ENCODE assay signal across 10 mouse cellular contexts in the genomic region with DNA sequence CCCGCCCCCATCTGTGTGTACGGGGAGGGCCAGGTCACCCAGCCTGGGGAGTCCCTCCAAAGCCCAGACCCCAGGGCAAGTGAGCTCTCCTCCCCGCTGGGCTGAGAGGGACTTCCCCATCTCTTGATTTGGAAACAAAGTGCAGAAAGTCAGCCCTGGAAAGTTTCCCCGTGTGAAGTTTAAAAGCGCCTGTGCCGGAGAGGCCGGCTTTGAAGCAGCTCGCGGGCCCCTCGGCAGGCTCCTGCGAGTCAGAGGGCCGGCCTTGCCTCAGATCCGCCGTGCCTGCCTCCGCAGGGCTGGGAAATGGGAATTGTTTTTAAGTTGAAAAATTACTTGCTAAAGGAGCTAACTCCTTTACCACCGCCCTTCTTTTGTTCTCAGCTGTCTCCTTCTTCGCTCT. TPM values are rescaled to one million over a fixed set of nuclear protein-coding genes. Genes with fewer than 3 reads are reported as not detected.
DNase-seq lines count a peak whose midpoint lies in the region; ATAC-seq and TF ChIP-seq lines count a peak whose summit lies in the region.
"Had no signal": no experiment of that assay in that cellular context is flagged by ENCODE, and none has a peak within 500 bp of the region (broad histone marks: within the 10 kb centered on the region; RNA-seq: fewer than 3 reads in every experiment).

No protein-coding gene starts in this region.

- no peak overlapping the region for H3K9ac ChIP-seq in lung, embryonic 16.5 days (ENCODE audit: low read length)
- 0 out of 2 replicates have a peak overlapping the region, but pooled peaks have one; percentile 22 for H3K9ac ChIP-seq in embryonic facial prominence, embryonic 11.5 days (replicated peaks; ENCODE audit: low read length)
- H3K9ac ChIP-seq in hindbrain, embryonic 16.5 days (ENCODE audit: low read depth, low read length), result no peak overlapping the region
- H3K9ac ChIP-seq: lung, embryonic 15.5 days had no signal

- peaks cover 84% of the 10 kb centered on the region for H3K27me3 ChIP-seq in lung, embryonic 16.5 days (ENCODE audit: control insufficient read depth, insufficient read depth, low read depth, low read length)
- H3K27me3 ChIP-seq in embryonic facial prominence, embryonic 11.5 days (ENCODE audit: control insufficient read depth, insufficient read depth, low read length), result peaks cover 65% of the 10 kb centered on the region
- H3K27me3 ChIP-seq in hindbrain, embryonic 16.5 days (replicated peaks; ENCODE audit: control insufficient read depth, insufficient read depth, low read length), result peaks cover 51% of the 10 kb centered on the region

- H3K4me1 ChIP-seq in lung, embryonic 16.5 days (replicated peaks; ENCODE audit: control insufficient read depth, insufficient read depth, low read length), result peaks cover 11% of the 10 kb centered on the region
- peaks cover 2% of the 10 kb centered on the region for H3K4me1 ChIP-seq in lung, adult 2 months (ENCODE audit: control insufficient read depth, insufficient read depth, low read length)
- H3K4me1 ChIP-seq in embryonic facial prominence, embryonic 11.5 days (ENCODE audit: control insufficient read depth, insufficient read depth, low read length), result peaks cover 6% of the 10 kb centered on the region
- H3K4me1 ChIP-seq in hindbrain, embryonic 16.5 days (ENCODE audit: control insufficient read depth, insufficient read depth, low read depth, low read length), result peaks cover 12% of the 10 kb centered on the region; the same call in 1 of the 2 replicates

- TF ChIP-seq CTCF in lung, adult 2 months (IDR thresholded peaks at IDR 0.05; ENCODE audit: insufficient read depth, low read length), result no peak

- no peak overlapping the region for H3K27ac ChIP-seq in lung, embryonic 16.5 days (ENCODE audit: low read length)
- no peak overlapping the region for H3K27ac ChIP-seq in embryonic facial prominence, embryonic 11.5 days (replicated peaks; ENCODE audit: low read depth, low read length)
- no peak overlapping the region for H3K27ac ChIP-seq in hindbrain, embryonic 16.5 days (ENCODE audit: low read depth, low read length)
- H3K27ac ChIP-seq: lung, embryonic 15.5 days had no signal

- H3K4me2 ChIP-seq in lung, embryonic 16.5 days (ENCODE audit: low read depth, low read length), result no peak overlapping the region
- H3K4me2 ChIP-seq in embryonic facial prominence, embryonic 11.5 days (ENCODE audit: low read depth, low read length), result peak overlapping the region; percentile 13
- peak overlapping the region; percentile 18 for H3K4me2 ChIP-seq in hindbrain, embryonic 16.5 days (ENCODE audit: low read length)
- H3K4me2 ChIP-seq: lung, embryonic 15.5 days had no signal

- no peak for DNase-seq in lung, adult 2 months
- DNase-seq in embryonic facial prominence, embryonic 11.5 days (ENCODE audit: low spot score), result peak; percentile 60
- peak; percentile 58 for DNase-seq in naive thymus-derived CD4-positive, alpha-beta T cell, adult 2 months (ENCODE audit: low read depth)
- no peak for DNase-seq in MN1 (ENCODE audit: low spot score)
- no peak for DNase-seq in testis, postnatal 14 days (ENCODE audit: low spot score)
- no peak for DNase-seq in c-Kit-positive CD71-positive TER-119-positive erythroid progenitor cells, embryonic 14.5 days (ENCODE audit: low spot score)

- no peak for ATAC-seq in lung, embryonic 16.5 days (ENCODE audit: low read depth)
- ATAC-seq in embryonic facial prominence, embryonic 11.5 days (replicated peaks; ENCODE audit: insufficient number of reproducible peaks, low FRiP score, low TSS enrichment, low read depth), result no peak
- no peak for ATAC-seq in hindbrain, embryonic 16.5 days
- ATAC-seq: Patski had no signal

- WGBS in lung, embryonic 16.5 days, result 2% methylated on average over 17 of the region's 17 CpGs
- 12% methylated on average over 17 of the region's 17 CpGs for whole genome bisulfite sequencing in lung, adult 2 months
- WGBS in embryonic facial prominence, embryonic 11.5 days, result 2% methylated on average over 17 of the region's 17 CpGs
- WGBS in hindbrain, embryonic 16.5 days, result 2% methylated on average over 17 of the region's 17 CpGs

- H3K4me3 ChIP-seq in lung, embryonic 16.5 days (ENCODE audit: low read length), result 0 out of 2 replicates have a peak overlapping the region, but pooled peaks have one; percentile 6
- no peak overlapping the region for H3K4me3 ChIP-seq in lung, adult 2 months (replicated peaks; ENCODE audit: extremely low read depth, low read depth, low read length)
- no peak overlapping the region for H3K4me3 ChIP-seq in embryonic facial prominence, embryonic 11.5 days (ENCODE audit: low read depth, low read length)
- no peak overlapping the region for H3K4me3 ChIP-seq in hindbrain, embryonic 16.5 days (ENCODE audit: low read length)
- H3K4me3 ChIP-seq: lung, embryonic 15.5 days had no signal

- H3K9me3 ChIP-seq in lung, embryonic 16.5 days (ENCODE audit: control insufficient read depth, low read length), result no peaks in the 10 kb centered on the region
- H3K9me3 ChIP-seq in embryonic facial prominence, embryonic 11.5 days (replicated peaks; ENCODE audit: control insufficient read depth, low read length), result no peaks in the 10 kb centered on the region
- no peaks in the 10 kb centered on the region for H3K9me3 ChIP-seq in hindbrain, embryonic 16.5 days (ENCODE audit: control insufficient read depth, low read length)
- H3K9me3 ChIP-seq: lung, embryonic 15.5 days had no signal

- TF ChIP-seq POLR2A in lung, adult 2 months (IDR thresholded peaks at IDR 0.05; ENCODE audit: borderline replicate concordance, extremely low read depth, low read depth, low read length), result no peak

- no peaks in the 10 kb centered on the region for H3K36me3 ChIP-seq in lung, embryonic 16.5 days (ENCODE audit: control insufficient read depth, insufficient read depth, low read length)
- no peaks in the 10 kb centered on the region for H3K36me3 ChIP-seq in embryonic facial prominence, embryonic 11.5 days (replicated peaks; ENCODE audit: control insufficient read depth, insufficient read depth, low read depth, low read length)
- H3K36me3 ChIP-seq in hindbrain, embryonic 16.5 days (ENCODE audit: control insufficient read depth, insufficient read depth, low read length), result no peaks in the 10 kb centered on the region
- H3K36me3 ChIP-seq: lung, embryonic 15.5 days had no signal

RNA-seq across cellular contexts. Expression of a gene that starts 2.5 kb away (rescaled TPM):
- not detected in 2 replicates for polyA plus RNA-seq in lung, embryonic 16.5 days (2015; fragmentation: Nextera tagmentation; extraction: Ambion mirVana)
- polyA plus RNA-seq in lung, adult 2 months (2012; rRNA removed), result not detected in 2 replicates
- polyA plus RNA-seq in embryonic facial prominence, embryonic 11.5 days (2014; fragmentation: Nextera tagmentation; extraction: Ambion mirVana), result 15.5 and 18.6 TPM in 2 replicates
- 6.8 and 9.2 TPM in 2 replicates for polyA plus RNA-seq in hindbrain, embryonic 16.5 days (2015; fragmentation: Nextera tagmentation; extraction: Ambion mirVana)
- polyA plus RNA-seq: lung, embryonic 15.5 days had no signal

RNA-seq across cellular contexts. Expression of a gene that starts 49.4 kb away (rescaled TPM):
- polyA plus RNA-seq in lung, embryonic 16.5 days (2015; fragmentation: Nextera tagmentation; extraction: Ambion mirVana), result 11.0 and 11.7 TPM in 2 replicates
- polyA plus RNA-seq in lung, adult 2 months (2012; rRNA removed), result 19.2 and 20.8 TPM in 2 replicates
- 8.1 and 8.6 TPM in 2 replicates for polyA plus RNA-seq in embryonic facial prominence, embryonic 11.5 days (2014; fragmentation: Nextera tagmentation; extraction: Ambion mirVana)
- polyA plus RNA-seq in hindbrain, embryonic 16.5 days (2015; fragmentation: Nextera tagmentation; extraction: Ambion mirVana), result 15.4 and 20.0 TPM in 2 replicates

Comparison
In these comparisons a context has a peak if more than half of its experiments do, and no peak if none do; other contexts are left out.
1. DNase-seq: peak in embryonic facial prominence, embryonic 11.5 days (single experiment) and naive thymus-derived CD4-positive, alpha-beta T cell, adult 2 months (single experiment); none in lung, adult 2 months (single experiment), MN1 (single experiment), testis, postnatal 14 days (single experiment) and c-Kit-positive CD71-positive TER-119-positive erythroid progenitor cells, embryonic 14.5 days (single experiment).